Mouse (Mus musculus) A20 (cell line): ENCODE results near the gene Sugp2.
A peak's percentile ranks its signal among the peaks of the same experiment; 100 is the strongest.
"Not testable (repeated sequence)": the region's sequence is repeated elsewhere in the genome, so short reads cannot be mapped to it uniquely, and the experiment has no call there.

Source experiments
- DNase-seq: peaks from one replicate; pipeline ENCODE4 v3.0.0-alpha.2; 2011; ENCODE audit warnings: low read depth, low spot score

Sugp2 gene

DNA sequence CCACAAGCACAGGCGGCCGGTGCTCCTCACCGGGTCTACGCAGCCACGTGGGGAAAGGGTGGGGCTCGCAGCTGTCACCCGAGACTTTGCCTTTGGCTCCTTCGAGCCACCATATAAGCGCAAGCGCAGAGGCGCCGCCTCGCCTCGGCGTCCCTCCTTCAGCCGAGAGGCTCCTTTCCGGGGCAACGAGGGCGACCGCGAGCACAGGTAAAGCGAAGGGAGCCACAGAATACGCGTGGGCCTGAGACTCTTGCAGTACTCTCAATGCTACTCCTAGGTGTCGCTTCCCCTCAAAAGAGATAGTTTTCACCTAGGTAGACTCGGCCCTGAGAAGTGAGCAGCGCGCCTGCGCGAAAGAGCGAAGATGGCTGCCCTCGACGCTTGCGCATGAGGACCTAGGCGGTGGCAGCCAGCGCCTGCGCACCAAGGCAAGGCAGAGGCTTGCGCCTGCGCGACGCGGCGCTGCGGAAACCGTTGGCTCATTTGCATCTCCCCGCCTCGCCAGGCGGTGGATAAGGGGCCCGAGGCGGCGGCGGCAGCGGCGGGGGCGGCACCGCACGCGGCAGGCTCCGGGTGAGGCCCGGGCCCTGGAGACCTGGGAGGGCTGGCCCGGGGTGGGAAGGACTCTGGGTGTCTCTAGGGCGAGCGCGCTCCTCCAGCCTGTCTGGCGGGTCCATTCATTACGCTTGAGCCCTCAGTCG, at the start of gene Sugp2, which contains the start of gene Armc6:
Gene Sugp2 (plus strand): TSS at position 147 of the 701 bp plus-strand sequence.
Gene Armc6 (minus strand): TSS at position 387 of the 701 bp plus-strand sequence.
- DNase-seq = peak; percentile 99

DNA sequence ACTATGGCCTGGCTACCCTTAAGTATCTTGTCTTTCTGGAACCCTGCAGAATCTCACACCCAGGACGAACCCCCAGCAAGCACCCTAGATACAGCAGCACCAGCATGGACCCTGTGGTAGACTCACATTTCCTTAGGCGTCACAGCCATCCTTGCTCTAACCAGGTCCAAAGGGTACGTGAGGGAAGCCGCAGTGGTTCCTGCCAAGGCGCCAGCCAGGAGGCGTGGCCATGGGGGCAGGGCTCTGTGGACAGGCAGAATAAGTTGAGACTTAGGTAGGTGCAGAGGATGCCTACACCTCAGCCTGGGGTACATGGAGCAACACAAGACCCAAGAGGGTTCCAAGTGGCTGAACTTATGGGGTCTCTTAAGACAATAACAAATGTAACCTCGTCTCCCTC, 45.3 kb upstream of the Sugp2 start:
- no peak for DNase-seq

GRCm38 (mm10) chr8:70193238-70193637, 40.8 kb upstream of the Sugp2 start:
- DNase-seq = no peak

DNA sequence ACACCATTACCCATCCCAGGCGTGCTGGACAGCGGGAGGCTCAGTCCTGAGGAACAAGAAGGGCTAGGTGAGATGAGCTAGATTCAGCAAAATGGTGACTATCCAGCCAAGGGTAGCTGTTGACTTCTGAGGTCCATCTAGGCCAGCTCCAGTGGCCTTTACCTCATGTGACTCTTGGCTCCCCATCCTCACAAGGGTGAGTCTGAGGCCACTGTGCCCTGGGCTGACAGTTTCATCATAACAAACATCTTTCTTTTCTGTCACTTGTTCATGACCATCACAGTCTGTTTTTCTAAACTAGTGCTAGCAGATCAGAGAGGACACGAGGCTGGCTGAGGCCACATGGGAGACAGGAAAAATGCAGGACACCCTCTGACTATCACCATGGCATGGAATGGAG, 39.8 kb upstream of the Sugp2 start:
- no peak for DNase-seq

GRCm38 (mm10) chr8:70195762-70196161, 38.3 kb upstream of the Sugp2 start:
- peak; percentile 46 for DNase-seq

- DNase-seq = no peak
Observed at GRCm38 (mm10) chr8:70197603-70198002, 36.4 kb upstream of the Sugp2 start.

GRCm38 (mm10) chr8:70200098-70200681, 33.8 kb upstream of the Sugp2 start:
- DNase-seq = peak; percentile 41

GRCm38 (mm10) chr8:70201417-70201816, 32.6 kb upstream of the Sugp2 start:
- no peak for DNase-seq

DNA sequence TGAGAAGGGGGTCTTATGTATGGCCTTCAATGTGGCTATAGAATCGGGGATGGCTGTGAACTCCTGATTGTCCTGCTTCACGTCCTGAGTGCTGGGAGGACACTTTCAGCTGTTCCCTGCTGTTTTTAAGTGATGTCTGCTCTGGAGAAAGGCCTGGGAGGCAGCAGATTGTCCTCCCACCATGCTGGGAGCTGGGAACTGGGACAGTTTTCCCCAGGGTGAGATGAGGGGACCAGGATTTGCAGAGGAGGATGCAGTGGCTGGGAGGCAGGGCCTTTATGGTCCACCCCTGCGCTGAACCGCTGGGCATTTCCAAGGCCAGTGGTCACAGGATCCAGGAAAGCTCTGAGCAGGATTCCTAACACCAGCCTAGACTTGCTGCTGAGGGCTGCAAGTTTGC, 31.0 kb upstream of the Sugp2 start:
- DNase-seq = no peak

GRCm38 (mm10) chr8:70204757-70205156, 29.3 kb upstream of the Sugp2 start:
- no peak for DNase-seq

- no peak for DNase-seq
Observed at GRCm38 (mm10) chr8:70208130-70208529, 25.9 kb upstream of the Sugp2 start.

- DNase-seq = no peak
Observed at GRCm38 (mm10) chr8:70210538-70210937, 23.5 kb upstream of the Sugp2 start.

- DNase-seq = no peak
Observed at GRCm38 (mm10) chr8:70211275-70211674, 22.8 kb upstream of the Sugp2 start.

DNA sequence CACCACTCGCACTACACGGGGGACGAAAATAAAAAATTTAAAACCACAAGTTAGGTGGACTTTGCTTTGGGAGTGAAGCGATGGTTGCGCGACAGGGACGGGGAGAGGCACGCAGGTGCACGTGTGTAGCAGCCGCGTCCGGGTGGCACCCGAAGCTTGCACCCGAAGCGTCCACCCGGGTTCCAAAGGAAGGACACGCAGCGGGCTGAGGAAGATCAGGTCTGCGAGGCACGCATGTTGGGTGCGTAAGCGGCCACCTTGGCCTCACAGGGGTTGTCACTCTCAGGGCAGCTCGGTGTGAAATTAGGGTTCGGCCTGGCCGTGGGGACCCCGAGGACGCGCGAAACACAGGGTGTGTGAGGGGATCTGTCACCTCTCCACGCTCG, 22.3 kb upstream of the Sugp2 start:
- DNase-seq = no peak

- peak; percentile 100 for DNase-seq
Observed at GRCm38 (mm10) chr8:70212112-70213055, 21.6 kb upstream of the Sugp2 start, which contains the start of gene Slc25a42. Gene Slc25a42 (minus strand): TSS chr8:70212305.

DNA sequence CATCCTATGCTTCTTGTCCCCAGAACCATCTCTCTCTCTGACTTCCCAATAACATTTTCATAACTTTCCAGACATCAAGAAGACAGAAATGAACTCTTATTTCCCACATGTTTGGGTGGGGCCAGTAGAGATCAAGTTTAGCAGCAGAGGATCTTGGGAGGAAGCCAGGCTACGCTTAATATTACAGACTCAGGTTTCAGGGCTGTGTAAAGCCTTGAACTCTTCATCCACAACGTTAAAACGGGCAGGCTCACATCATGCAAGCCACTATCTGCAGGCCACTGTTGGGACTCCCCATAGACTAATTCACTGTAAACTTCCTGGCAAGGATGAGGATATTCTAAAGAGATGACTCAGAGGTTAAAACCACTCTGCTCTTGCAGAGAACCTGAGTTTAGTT, 19.6 kb upstream of the Sugp2 start:
- DNase-seq = no peak

DNA sequence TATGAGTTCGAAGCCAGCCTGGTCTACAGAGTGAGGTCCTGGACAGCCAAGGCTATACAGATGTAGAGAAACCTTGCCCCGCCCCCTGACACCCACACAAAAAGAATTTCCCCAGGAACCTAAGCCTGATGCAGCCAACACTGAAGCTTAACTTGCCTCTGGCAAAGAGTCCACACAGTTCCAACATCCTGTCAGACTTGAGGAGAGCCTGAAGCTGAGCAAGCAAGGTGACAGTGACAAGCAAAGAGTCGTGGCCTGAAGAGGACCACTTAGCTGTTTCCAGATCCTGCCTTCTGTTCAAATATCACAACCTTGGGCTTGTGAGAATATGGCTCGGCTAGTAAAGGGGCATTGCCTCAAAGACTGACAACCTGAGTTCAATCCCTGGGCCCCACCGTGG, 18.9 kb upstream of the Sugp2 start:
- no peak for DNase-seq

- DNase-seq = not testable (repeated sequence)
Observed at GRCm38 (mm10) chr8:70216161-70216560, 17.9 kb upstream of the Sugp2 start.

DNA sequence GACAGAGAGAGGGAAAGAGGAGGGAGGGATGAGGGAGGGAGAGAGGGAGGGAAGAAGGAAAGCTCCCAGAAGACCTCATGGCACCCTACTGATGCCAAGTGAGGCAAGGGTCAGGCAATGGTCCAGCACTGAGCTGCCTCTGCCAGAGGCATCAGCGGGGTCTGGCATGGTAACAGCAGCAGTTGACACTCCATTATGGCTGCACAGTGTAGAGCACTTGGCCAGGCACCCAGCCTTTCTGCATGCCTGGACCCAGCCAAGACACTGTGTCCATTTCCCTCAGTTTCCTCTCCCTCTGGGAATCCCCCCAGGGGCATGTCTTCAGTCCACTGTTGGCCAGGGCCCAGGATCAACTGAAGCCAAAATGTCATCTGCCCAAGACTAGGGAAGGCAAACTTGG, 17.5 kb upstream of the Sugp2 start:
- DNase-seq = no peak

DNA sequence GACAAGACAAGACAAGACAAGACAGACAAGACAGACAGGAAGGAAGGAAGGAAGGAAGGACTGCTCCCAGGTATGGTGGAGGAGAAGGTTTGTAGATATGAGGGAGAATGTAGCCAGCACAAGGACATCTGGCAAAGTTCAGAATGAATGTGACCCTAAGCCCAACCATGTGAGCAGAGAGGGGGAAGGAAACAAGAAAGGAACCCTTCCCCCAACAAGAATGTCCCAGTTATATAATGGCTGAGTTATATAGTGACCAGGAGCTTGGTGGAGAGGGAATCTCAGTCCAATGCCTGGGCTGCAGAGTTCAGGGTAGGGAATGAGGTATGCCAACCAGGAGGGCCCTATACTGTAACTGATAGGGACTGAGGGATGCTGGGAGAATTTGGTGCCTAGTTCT, 16.6 kb upstream of the Sugp2 start:
- no peak for DNase-seq

DNA sequence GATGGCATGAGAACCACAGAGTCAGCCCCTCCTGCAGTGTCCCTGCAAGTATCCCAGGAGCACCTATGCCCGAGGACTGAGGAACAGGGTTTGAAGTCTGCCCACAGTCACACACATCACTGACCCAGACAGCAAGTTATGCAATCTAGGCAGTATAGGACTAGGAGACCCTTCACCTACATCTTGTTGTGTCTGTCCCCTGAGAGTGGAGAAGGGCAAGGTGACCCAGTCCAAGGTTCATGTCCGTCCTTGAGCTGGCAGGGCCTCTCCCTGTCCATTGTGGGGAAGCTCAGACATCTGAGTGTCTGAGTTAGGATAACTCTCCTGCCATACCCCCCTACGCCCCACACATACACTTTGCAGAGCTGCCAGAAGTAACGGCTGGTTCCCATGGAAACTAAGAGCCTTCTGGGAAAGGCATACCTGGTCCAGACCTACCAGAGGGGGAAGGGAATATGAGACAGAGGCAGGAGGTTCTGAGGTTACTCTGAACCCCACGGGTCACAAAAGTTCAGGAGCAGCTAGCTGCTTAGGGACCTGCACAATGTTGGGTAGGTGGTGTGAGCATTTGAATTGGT, 14.8 kb upstream of the Sugp2 start:
- DNase-seq = no peak
